ENCODE assay signal across 11 mouse cellular contexts in genomic region chr2:6546462-6547138, GRCm38 (mm10).
A peak's percentile ranks its signal among the peaks of the same experiment; 100 is the strongest.
DNase-seq lines count a peak whose midpoint lies in the region; ATAC-seq and TF ChIP-seq lines count a peak whose summit lies in the region.
"Had no signal": no experiment of that assay in that cellular context is flagged by ENCODE, and none has a peak within 500 bp of the region (broad histone marks: within the 10 kb centered on the region; RNA-seq: fewer than 3 reads in every experiment).

No protein-coding gene starts in this region.

- intact Hi-C loops in heart, postnatal 25 days (cut with DNase I), result no loop called here

- H3K4me2 ChIP-seq in heart, embryonic 16.5 days (ENCODE audit: low read depth, low read length), result no peak overlapping the region
- H3K4me2 ChIP-seq in embryonic facial prominence, embryonic 11.5 days (ENCODE audit: low read depth, low read length), result no peak overlapping the region
- no peak overlapping the region for H3K4me2 ChIP-seq in hindbrain, embryonic 11.5 days (replicated peaks; ENCODE audit: low read depth, low read length)
- no peak overlapping the region for H3K4me2 ChIP-seq in midbrain, postnatal 0 days (ENCODE audit: low read depth, low read length, poor library complexity, severe bottlenecking)
- H3K4me2 ChIP-seq: lung, embryonic 14.5 days had no signal

- H3K9ac ChIP-seq in heart, embryonic 16.5 days (ENCODE audit: low read length), result no peak overlapping the region
- no peak overlapping the region for H3K9ac ChIP-seq in embryonic facial prominence, embryonic 11.5 days (replicated peaks; ENCODE audit: low read length)
- H3K9ac ChIP-seq in hindbrain, embryonic 11.5 days (ENCODE audit: low read depth, low read length), result peak overlapping the region; percentile 50; the same call in 1 of the 2 replicates
- H3K9ac ChIP-seq in midbrain, postnatal 0 days (replicated peaks; ENCODE audit: low read length, poor library complexity, severe bottlenecking), result no peak overlapping the region
- H3K9ac ChIP-seq: lung, embryonic 14.5 days had no signal

- H3K4me3 ChIP-seq in heart, embryonic 16.5 days (ENCODE audit: low read length), result no peak overlapping the region
- no peak overlapping the region for H3K4me3 ChIP-seq in embryonic facial prominence, embryonic 11.5 days (ENCODE audit: low read depth, low read length)
- no peak overlapping the region for H3K4me3 ChIP-seq in hindbrain, embryonic 11.5 days (ENCODE audit: low read depth, low read length)
- no peak overlapping the region for H3K4me3 ChIP-seq in midbrain, postnatal 0 days (ENCODE audit: low read depth, low read length)
- H3K4me3 ChIP-seq: myocyte had no signal

- H3K36me3 ChIP-seq in heart, embryonic 16.5 days (ENCODE audit: control insufficient read depth, insufficient read depth), result peaks cover 9% of the 10 kb centered on the region; the same call in 1 of the 2 replicates
- no peaks in the 10 kb centered on the region for H3K36me3 ChIP-seq in embryonic facial prominence, embryonic 11.5 days (replicated peaks; ENCODE audit: control insufficient read depth, insufficient read depth, low read depth, low read length)
- H3K36me3 ChIP-seq in hindbrain, embryonic 11.5 days (ENCODE audit: control insufficient read depth, insufficient read depth, low read length), result no peaks in the 10 kb centered on the region
- H3K36me3 ChIP-seq in midbrain, postnatal 0 days (ENCODE audit: insufficient read depth, low read length), result peaks cover under 1% of the 10 kb centered on the region; the same call in 1 of the 2 replicates

- peaks cover 2% of the 10 kb centered on the region; the same call in 1 of the 2 replicates for H3K4me1 ChIP-seq in heart, embryonic 16.5 days (ENCODE audit: control insufficient read depth, insufficient read depth, low read length)
- H3K4me1 ChIP-seq in embryonic facial prominence, embryonic 11.5 days (ENCODE audit: control insufficient read depth, insufficient read depth, low read length), result no peaks in the 10 kb centered on the region
- 0 out of 2 replicates have a peak, but pooled peaks cover 4% of the 10 kb centered on the region for H3K4me1 ChIP-seq in hindbrain, embryonic 11.5 days (replicated peaks; ENCODE audit: control insufficient read depth, insufficient read depth, low read length)
- peaks cover 3% of the 10 kb centered on the region; the same call in 1 of the 2 replicates for H3K4me1 ChIP-seq in midbrain, postnatal 0 days (ENCODE audit: insufficient read depth, low read length)

- TF ChIP-seq CTCF in midbrain, postnatal 0 days (IDR thresholded peaks at IDR 0.05), result no peak

- H3K27ac ChIP-seq in heart, embryonic 16.5 days (ENCODE audit: low read length), result peak overlapping the region; percentile 13; the same call in 1 of the 2 replicates
- H3K27ac ChIP-seq in embryonic facial prominence, embryonic 11.5 days (replicated peaks; ENCODE audit: low read depth, low read length), result no peak overlapping the region
- H3K27ac ChIP-seq in hindbrain, embryonic 11.5 days (ENCODE audit: low read depth, low read length), result peak overlapping the region; percentile 92
- peak overlapping the region; percentile 38; the same call in 1 of the 2 replicates for H3K27ac ChIP-seq in midbrain, postnatal 0 days (ENCODE audit: low read depth, low read length)

- 67% methylated on average over 14 of the region's 14 CpGs for WGBS in heart, embryonic 16.5 days
- whole genome bisulfite sequencing in embryonic facial prominence, embryonic 11.5 days, result 72% methylated on average over 14 of the region's 14 CpGs
- WGBS in hindbrain, embryonic 11.5 days, result 33% methylated on average over 14 of the region's 14 CpGs
- WGBS in midbrain, postnatal 0 days, result 25% methylated on average over 14 of the region's 14 CpGs

- DNase-seq in heart, postnatal 25 days (ENCODE audit: low spot score), result no peak
- no peak for DNase-seq in embryonic facial prominence, embryonic 11.5 days (ENCODE audit: low spot score)
- peak; percentile 23 for DNase-seq in hindbrain, embryonic 11.5 days (ENCODE audit: low spot score)
- DNase-seq in midbrain, postnatal 0 days (ENCODE audit: low spot score), result no peak
- no peak for DNase-seq in thymus, postnatal 0 days (ENCODE audit: low spot score)
- no peak for DNase-seq in cerebellum, postnatal 10 days
- DNase-seq in adrenal gland, postnatal 25 days, result no peak
- DNase-seq: thymus, postnatal 25 days had no signal

- H3K9me3 ChIP-seq in heart, embryonic 16.5 days (replicated peaks; ENCODE audit: control insufficient read depth, low read length), result no peaks in the 10 kb centered on the region
- no peaks in the 10 kb centered on the region for H3K9me3 ChIP-seq in embryonic facial prominence, embryonic 11.5 days (replicated peaks; ENCODE audit: control insufficient read depth, low read length)
- no peaks in the 10 kb centered on the region for H3K9me3 ChIP-seq in hindbrain, embryonic 11.5 days (ENCODE audit: control insufficient read depth, low read length)
- no peaks in the 10 kb centered on the region for H3K9me3 ChIP-seq in midbrain, postnatal 0 days (ENCODE audit: low read length)

- ATAC-seq in heart, embryonic 16.5 days (replicated peaks; ENCODE audit: extremely low read depth, insufficient read depth, low FRiP score), result no peak
- ATAC-seq in embryonic facial prominence, embryonic 11.5 days (replicated peaks; ENCODE audit: insufficient number of reproducible peaks, low FRiP score, low TSS enrichment, low read depth), result peak; percentile 52; the same call in 1 of the 2 replicates
- ATAC-seq in hindbrain, embryonic 11.5 days (ENCODE audit: low FRiP score), result peak; percentile 81
- peak; percentile 66; the same call in 1 of the 2 replicates for ATAC-seq in midbrain, postnatal 0 days (ENCODE audit: low FRiP score)

- no peaks in the 10 kb centered on the region for H3K27me3 ChIP-seq in heart, embryonic 16.5 days (ENCODE audit: control insufficient read depth, insufficient read depth, low read length)
- H3K27me3 ChIP-seq in embryonic facial prominence, embryonic 11.5 days (ENCODE audit: control insufficient read depth, insufficient read depth, low read length), result no peaks in the 10 kb centered on the region
- no peaks in the 10 kb centered on the region for H3K27me3 ChIP-seq in hindbrain, embryonic 11.5 days (ENCODE audit: control insufficient read depth, insufficient read depth, low read length)
- no peaks in the 10 kb centered on the region for H3K27me3 ChIP-seq in midbrain, postnatal 0 days (ENCODE audit: insufficient read depth, low read length)
